Mouse (Mus musculus): ENCODE results near the gene Hephl1. TPM values are rescaled to one million over a fixed set of nuclear protein-coding genes. Genes with fewer than 3 reads are reported as not detected.
"Not testable (repeated sequence)": the region's sequence is repeated elsewhere in the genome, so short reads cannot be mapped to it uniquely, and the experiment has no call there.

Gene Hephl1
- total RNA-seq (2015) (not detected in 2 replicates), total RNA-seq (2017) (not detected in 2 replicates)

- no peak for ATAC-seq (replicated peaks; ENCODE audit: poor library complexity)
Observed at GRCm38 (mm10) chr9:15112008-15112407, at the start of gene Hephl1. Gene Hephl1 (minus strand): TSS chr9:15112108.

- ATAC-seq (replicated peaks; ENCODE audit: poor library complexity) = no peak
Observed at GRCm38 (mm10) chr9:15149246-15149926, 37.5 kb upstream of the Hephl1 start.

- no peak for ATAC-seq (replicated peaks; ENCODE audit: poor library complexity)
Observed at GRCm38 (mm10) chr9:15140546-15140945, 28.6 kb upstream of the Hephl1 start.

GRCm38 (mm10) chr9:15125897-15126296 is 14.0 kb upstream of the Hephl1 start:
- ATAC-seq (replicated peaks; ENCODE audit: poor library complexity) = peak; percentile 60

- ATAC-seq (replicated peaks; ENCODE audit: poor library complexity) = no peak
Observed at GRCm38 (mm10) chr9:15122431-15122830, 10.5 kb upstream of the Hephl1 start.

- peak; percentile 66; the same call in 1 of the 2 replicates for ATAC-seq (replicated peaks; ENCODE audit: poor library complexity)
Observed at GRCm38 (mm10) chr9:15120841-15121358, 9.0 kb upstream of the Hephl1 start.

GRCm38 (mm10) chr9:15120209-15120608 is 8.3 kb upstream of the Hephl1 start:
- ATAC-seq (replicated peaks; ENCODE audit: poor library complexity) = no peak

GRCm38 (mm10) chr9:15119515-15119914 is 7.6 kb upstream of the Hephl1 start:
- no peak for ATAC-seq (replicated peaks; ENCODE audit: poor library complexity)

GRCm38 (mm10) chr9:15116165-15116564 is 4.3 kb upstream of the Hephl1 start:
- peak; percentile 68 for ATAC-seq (replicated peaks; ENCODE audit: poor library complexity)

- ATAC-seq (replicated peaks; ENCODE audit: poor library complexity) = no peak
Observed at GRCm38 (mm10) chr9:15114102-15114501, 2.2 kb upstream of the Hephl1 start.

GRCm38 (mm10) chr9:15108101-15108500 is 3.8 kb downstream of the Hephl1 start:
- ATAC-seq (replicated peaks; ENCODE audit: poor library complexity) = no peak

- no peak for ATAC-seq (replicated peaks; ENCODE audit: poor library complexity)
Observed at GRCm38 (mm10) chr9:15105136-15105535, 6.8 kb downstream of the Hephl1 start.

- ATAC-seq (replicated peaks; ENCODE audit: poor library complexity) = peak; percentile 35
Observed at GRCm38 (mm10) chr9:15103579-15104300, 8.2 kb downstream of the Hephl1 start.

- no peak for ATAC-seq (replicated peaks; ENCODE audit: poor library complexity)
Observed at GRCm38 (mm10) chr9:15101531-15102161, 10.3 kb downstream of the Hephl1 start.

GRCm38 (mm10) chr9:15098421-15098820 is 13.5 kb downstream of the Hephl1 start:
- not testable (repeated sequence) for ATAC-seq (replicated peaks; ENCODE audit: poor library complexity)

- 0 out of 2 replicates have a peak, but pooled peaks have one; percentile 10 for ATAC-seq (replicated peaks; ENCODE audit: poor library complexity)
Observed at GRCm38 (mm10) chr9:15097172-15097571, 14.7 kb downstream of the Hephl1 start.

- no peak for ATAC-seq (replicated peaks; ENCODE audit: poor library complexity)
Observed at GRCm38 (mm10) chr9:15096161-15096560, 15.7 kb downstream of the Hephl1 start.

GRCm38 (mm10) chr9:15095206-15095605 is 16.7 kb downstream of the Hephl1 start:
- peak; percentile 45 for ATAC-seq (replicated peaks; ENCODE audit: poor library complexity)

- ATAC-seq (replicated peaks; ENCODE audit: poor library complexity) = 0 out of 2 replicates have a peak, but pooled peaks have one; percentile 34
Observed at GRCm38 (mm10) chr9:15068686-15069295, 43.1 kb downstream of the Hephl1 start.

GRCm38 (mm10) chr9:15067995-15068685 is 43.8 kb downstream of the Hephl1 start:
- ATAC-seq (replicated peaks; ENCODE audit: poor library complexity) = no peak

Measured in megakaryocyte progenitor cell, adult 5-6 weeks (primary cell).